Mouse (Mus musculus) erythroblast, embryonic 14.5 days (primary cell): ENCODE data around the gene Nav1. TPM values are rescaled to one million over a fixed set of nuclear protein-coding genes. Genes with fewer than 3 reads are reported as not detected.

ENCODE experiments used
- H3K27me3 ChIP-seq: 2 replicates; pipeline ENCODE4 v1.6.1; 2012; ENCODE audit warnings: inconsistent platforms; ENCODE audit not compliant: control insufficient read depth
- H3K36me3 ChIP-seq: 2 replicates; pipeline ENCODE4 v1.6.1; 2012; ENCODE audit warnings: mild to moderate bottlenecking, inconsistent platforms; ENCODE audit not compliant: control insufficient read depth
- H3K4me1 ChIP-seq: 2 replicates; pipeline ENCODE4 v1.6.1; 2012; ENCODE audit warnings: inconsistent platforms; ENCODE audit not compliant: control insufficient read depth
- H3K4me3 ChIP-seq: replicated peaks from 2 replicates; pipeline ENCODE3; 2012; ENCODE audit warnings: moderate library complexity, mild to moderate bottlenecking, inconsistent platforms
- H3K9me3 ChIP-seq: 2 replicates; pipeline ENCODE4 v1.6.1; 2012; ENCODE audit warnings: low read length, inconsistent platforms, mixed read lengths; ENCODE audit not compliant: control insufficient read depth
- GATA1 ChIP-seq: IDR thresholded peaks from 2 replicates; pipeline ENCODE4 v1.6.1; 2012; ENCODE audit warnings: low read length, inconsistent platforms, mixed read lengths
- TAL1 ChIP-seq: IDR thresholded peaks from 3 replicates; pipeline ENCODE4 v1.6.1; 2012; ENCODE audit warnings: low read length, inconsistent platforms, mixed read lengths
- polyA plus RNA-seq: library from polyadenylated mRNA; stranded (reverse); fragments of >175 nt; gene quantifications from 2 replicates; pipeline ENCODE4 v1.2.3, GENCODE M21; 2012

Nav1 gene
- polyA plus RNA-seq, 1 experiment: 0.01 TPM

DNA sequence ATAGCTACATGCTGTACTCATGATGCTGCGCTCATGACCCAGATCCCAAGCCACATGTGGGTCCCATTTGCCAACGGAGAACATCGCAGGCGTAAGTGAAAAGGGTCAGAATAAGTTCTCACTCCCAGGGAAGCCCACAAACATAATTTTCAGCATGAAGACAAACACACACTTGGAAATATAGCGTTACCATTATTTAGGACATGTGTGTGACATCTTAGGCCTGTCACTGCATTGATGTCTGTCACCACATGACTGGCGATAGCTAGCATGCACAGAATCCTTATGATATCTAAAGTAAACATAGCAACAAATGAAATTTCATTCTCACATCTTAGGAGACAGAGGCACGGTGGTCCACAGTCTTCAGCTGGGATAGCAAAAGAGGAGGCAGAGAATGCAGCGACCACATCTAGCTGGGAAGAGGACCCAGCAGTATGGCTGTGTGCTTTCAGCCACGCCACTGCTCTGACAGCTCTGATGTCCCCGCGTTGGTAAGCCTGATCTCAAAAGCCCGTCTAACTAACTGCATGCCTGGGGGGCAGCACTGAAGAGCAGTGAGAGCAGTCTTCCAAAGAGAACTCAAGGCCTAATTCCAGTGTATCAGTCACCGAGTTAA, 86.4 kb downstream of the Nav1 start:
- Histone ChIP-seq H3K4me1 (no peaks in the 10 kb centered on the region), H3K4me3 (no peak overlapping the region), H3K27me3 (no peaks in the 10 kb centered on the region), H3K9me3 (no peaks in the 10 kb centered on the region), H3K36me3 (no peaks in the 10 kb centered on the region)
- TF ChIP-seq TAL1 (no peak), GATA1 (no peak)

DNA sequence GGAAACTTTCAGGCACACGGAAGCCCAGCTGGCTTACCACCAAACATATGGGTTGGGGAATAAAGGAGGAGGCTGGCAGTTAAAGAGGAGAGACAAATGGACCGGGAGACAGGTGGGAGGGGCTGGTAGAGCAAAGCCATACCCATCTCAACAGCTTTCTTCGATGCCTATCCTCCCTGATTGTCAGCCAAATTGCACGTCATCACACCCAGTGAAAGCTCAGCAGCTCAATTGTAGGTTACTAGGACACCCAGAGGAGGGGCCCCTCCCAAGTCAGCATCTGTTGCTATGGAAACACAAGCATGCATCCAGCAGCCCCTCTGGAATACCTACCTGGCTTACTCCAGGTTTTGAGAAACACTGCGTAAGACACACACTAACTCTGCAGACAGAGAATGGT, 88.4 kb downstream of the Nav1 start:
- TF ChIP-seq TAL1 (no peak), GATA1 (no peak)
- Histone ChIP-seq H3K4me1 (no peaks in the 10 kb centered on the region), H3K4me3 (no peak overlapping the region), H3K36me3 (no peaks in the 10 kb centered on the region), H3K27me3 (no peaks in the 10 kb centered on the region), H3K9me3 (no peaks in the 10 kb centered on the region)

DNA sequence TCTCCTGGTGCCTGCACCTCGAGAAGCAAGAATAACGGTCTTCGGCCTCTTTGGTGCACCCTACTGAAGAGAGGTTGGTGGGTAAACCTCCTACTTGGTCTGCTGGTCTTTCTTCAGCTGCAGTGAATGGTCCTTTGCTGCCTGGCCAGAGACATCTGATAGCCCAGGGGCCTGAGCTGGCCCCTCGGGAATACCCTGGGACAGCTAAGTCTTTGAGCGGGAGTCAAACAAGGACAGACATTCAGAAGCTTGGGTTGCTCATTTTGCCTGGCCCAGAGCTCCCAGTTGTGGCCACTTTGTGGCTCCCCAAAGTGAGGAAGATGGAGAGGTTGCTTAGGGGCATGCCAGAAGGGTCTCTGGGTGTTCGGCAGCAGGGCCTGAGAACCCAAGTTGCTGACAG, 89.6 kb downstream of the Nav1 start:
- Histone ChIP-seq H3K27me3 (no peaks in the 10 kb centered on the region), H3K36me3 (no peaks in the 10 kb centered on the region), H3K9me3 (no peaks in the 10 kb centered on the region), H3K4me1 (no peaks in the 10 kb centered on the region), H3K4me3 (no peak overlapping the region)
- TF ChIP-seq TAL1 (no peak), GATA1 (no peak)

DNA sequence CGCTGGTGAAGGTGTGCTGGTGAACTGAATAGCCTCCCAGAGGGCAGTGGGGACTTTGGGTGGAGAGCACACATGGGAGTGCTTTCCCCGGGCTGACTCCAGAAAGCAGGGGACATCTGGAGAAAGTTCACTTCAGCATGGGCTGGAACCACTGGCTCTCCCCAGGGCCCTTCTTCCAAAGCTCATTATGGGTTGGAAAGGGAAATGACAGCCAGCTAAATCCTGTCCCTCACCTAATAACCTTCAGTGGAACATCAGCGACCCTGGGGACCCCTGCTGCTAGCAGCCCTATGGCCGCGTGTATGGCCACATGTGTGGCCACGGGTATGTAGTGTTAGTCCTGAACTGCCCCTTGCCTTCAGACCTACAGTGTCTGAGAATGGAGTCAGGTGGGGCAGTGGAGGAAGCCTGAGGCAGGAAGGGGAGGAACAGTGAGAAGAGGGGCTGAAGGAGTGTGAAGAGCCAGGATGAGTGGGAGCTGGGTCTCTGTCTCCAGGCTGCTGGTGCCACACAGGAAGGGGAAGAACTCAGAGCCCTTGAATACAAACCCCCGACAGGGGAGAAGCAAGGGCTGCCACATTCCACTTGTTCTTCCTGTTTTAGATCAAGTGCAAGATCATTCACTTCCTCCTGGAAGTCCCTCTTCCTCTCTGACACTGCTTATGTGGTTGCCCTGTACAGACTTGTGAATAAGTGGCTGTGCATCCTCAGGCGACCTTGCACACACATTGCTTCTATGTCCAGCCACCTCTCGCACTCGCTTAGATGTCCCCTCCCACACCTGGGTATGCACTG, 90.4 kb downstream of the Nav1 start:
- Histone ChIP-seq H3K4me1 (no peaks in the 10 kb centered on the region), H3K27me3 (no peaks in the 10 kb centered on the region; the same call in 1 of the 2 replicates), H3K4me3 (no peak overlapping the region), H3K9me3 (no peaks in the 10 kb centered on the region), H3K36me3 (no peaks in the 10 kb centered on the region)
- TF ChIP-seq GATA1 (no peak), TAL1 (no peak)

DNA sequence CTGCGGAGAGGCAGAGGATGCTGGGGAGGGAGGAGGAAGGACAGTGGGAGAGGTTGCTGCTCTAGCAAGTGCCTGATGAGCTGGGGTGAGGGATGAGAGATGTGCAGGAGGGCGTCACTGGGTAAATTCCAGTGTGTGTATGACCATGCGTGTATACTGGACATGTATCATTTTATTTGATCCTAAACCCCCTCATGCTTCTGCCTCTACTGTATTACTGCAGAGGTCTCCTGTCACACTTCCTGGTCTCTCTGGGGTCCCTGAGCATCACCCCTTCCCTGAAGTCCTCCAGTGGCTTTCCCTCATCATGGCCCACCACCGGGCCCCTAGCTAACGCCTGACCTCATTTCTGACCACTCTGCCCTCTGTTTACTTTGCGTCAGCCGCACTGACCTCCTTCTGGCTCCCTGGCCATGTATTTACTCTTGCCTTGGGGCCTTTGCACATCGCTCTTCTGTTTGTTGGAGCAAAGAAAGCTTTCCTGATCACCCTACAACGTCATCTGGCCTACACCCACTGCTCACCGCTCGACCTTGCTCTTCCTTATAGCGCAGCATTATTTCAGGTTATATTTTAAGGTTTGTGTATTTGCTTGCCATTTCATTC, 91.4 kb downstream of the Nav1 start:
- Histone ChIP-seq H3K36me3 (no peaks in the 10 kb centered on the region), H3K27me3 (peaks cover 9% of the 10 kb centered on the region), H3K4me1 (no peaks in the 10 kb centered on the region), H3K4me3 (no peak overlapping the region), H3K9me3 (no peaks in the 10 kb centered on the region)
- TF ChIP-seq TAL1: no peak
- no peak for TF ChIP-seq GATA1

DNA sequence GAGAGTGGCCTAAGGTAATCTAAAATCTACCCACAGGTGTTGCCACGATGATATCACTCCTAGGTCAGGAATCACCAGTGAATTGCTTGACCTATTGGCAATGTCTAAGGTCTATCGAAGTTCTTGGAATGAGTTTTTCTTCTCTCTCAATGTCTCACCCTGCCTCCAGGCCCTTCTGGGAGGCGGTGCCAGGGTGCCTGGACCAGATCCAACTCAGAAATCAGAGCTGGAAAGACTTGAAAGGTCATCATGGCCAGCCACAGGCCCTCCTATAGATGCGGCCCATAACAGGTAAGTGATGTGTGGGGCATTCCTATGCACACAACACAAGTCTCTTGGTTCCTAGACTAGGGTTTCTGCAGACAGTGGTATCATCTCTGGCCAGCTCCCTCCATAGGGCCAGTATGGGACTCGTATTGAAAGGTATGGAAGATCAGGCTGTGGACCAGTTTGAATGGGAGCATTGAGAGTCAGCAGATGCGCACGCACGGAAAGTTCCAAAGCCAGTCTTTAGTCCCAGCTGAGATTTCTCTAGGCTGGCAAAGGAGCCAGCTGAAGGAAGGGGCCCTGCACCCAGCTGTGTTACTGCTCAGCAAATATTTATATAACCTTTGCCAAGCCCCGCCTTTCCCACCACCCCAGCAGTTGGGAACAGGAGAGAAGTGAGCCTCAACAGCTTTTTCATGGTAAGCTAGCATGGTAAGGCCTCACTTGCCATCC, 92.0 kb downstream of the Nav1 start:
- no peaks in the 10 kb centered on the region for H3K9me3 ChIP-seq
- H3K4me3 ChIP-seq: no peak overlapping the region
- TF ChIP-seq GATA1: no peak
- TF ChIP-seq TAL1: no peak
- no peaks in the 10 kb centered on the region for H3K4me1 ChIP-seq
- no peaks in the 10 kb centered on the region for H3K36me3 ChIP-seq
- H3K27me3 ChIP-seq: peaks cover 16% of the 10 kb centered on the region

DNA sequence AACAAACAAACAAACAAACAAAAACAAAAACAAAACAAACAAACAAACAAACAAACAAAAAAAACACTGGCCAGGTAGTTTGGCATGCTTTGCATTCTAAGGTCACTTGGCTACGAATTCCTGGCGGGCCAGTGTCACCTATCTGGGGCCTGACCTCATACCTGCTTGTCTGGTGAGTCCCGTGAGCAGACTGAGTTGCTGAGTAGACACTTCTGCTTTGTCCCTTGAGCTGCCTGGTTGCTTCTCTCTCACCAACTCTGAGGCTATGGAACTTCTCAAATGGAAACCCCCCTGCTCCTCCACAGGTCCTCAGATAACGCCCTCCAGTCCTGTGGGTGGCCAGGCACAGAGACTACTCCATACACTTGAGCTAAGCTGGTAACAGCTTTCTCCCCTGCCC, 93.0 kb downstream of the Nav1 start:
- H3K4me3 ChIP-seq: no peak overlapping the region
- H3K27me3 ChIP-seq: peaks cover 26% of the 10 kb centered on the region
- no peaks in the 10 kb centered on the region for H3K36me3 ChIP-seq
- H3K9me3 ChIP-seq: no peaks in the 10 kb centered on the region
- TF ChIP-seq TAL1 (no peak), GATA1 (no peak)
- H3K4me1 ChIP-seq: no peaks in the 10 kb centered on the region

DNA sequence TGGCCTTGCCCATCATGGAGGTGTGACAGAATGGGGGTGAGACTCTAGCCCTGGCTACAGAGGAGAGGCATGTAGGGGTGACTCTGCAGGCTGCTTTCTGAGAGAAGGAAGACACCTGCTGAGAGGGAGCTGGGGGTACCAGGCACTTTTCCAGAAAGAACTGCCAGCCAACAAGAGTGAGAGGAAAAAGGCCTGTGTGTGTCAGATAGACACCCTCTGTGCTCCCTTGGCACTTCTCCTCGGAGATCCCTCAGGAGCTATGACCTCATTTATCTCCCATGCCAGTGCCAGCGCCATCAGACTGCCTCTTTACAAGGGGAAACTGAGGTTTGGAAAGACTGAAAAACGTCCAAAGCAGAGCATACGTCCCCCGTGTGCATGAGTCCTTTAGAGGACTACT, 93.6 kb downstream of the Nav1 start:
- Histone ChIP-seq H3K9me3 (no peaks in the 10 kb centered on the region), H3K4me1 (no peaks in the 10 kb centered on the region), H3K27me3 (peaks cover 32% of the 10 kb centered on the region), H3K36me3 (no peaks in the 10 kb centered on the region), H3K4me3 (no peak overlapping the region)
- TF ChIP-seq TAL1 (no peak), GATA1 (no peak)
